Comparison of ENCODE assay signal across 19 mouse cellular contexts in genomic region chr19:55860009-55860743, GRCm38 (mm10).
DNase-seq lines count a peak whose midpoint lies in the region; ATAC-seq and TF ChIP-seq lines count a peak whose summit lies in the region.
"Had no signal": no experiment of that assay in that cellular context is flagged by ENCODE, and none has a peak within 500 bp of the region (broad histone marks: within the 10 kb centered on the region; RNA-seq: fewer than 3 reads in every experiment).

No protein-coding gene starts in this region.

- H3K4me1 ChIP-seq in lung, embryonic 14.5 days (ENCODE audit: insufficient read depth) = peaks cover 2% of the 10 kb centered on the region; the same call in 1 of the 2 replicates
- peaks cover 9 to 19% of the 10 kb centered on the region in 2 experiments for H3K4me1 ChIP-seq in CH12.LX (ENCODE audit: control insufficient read depth in 1 of 2, insufficient read depth in 2 of 2)
- H3K4me1 ChIP-seq in liver, postnatal 0 days (ENCODE audit: insufficient read depth) = peaks cover 25% of the 10 kb centered on the region
- H3K4me1 ChIP-seq: neural tube, embryonic 15.5 days had no signal

- H3K36me3 ChIP-seq in lung, embryonic 14.5 days (ENCODE audit: insufficient read depth) = peaks cover 4% of the 10 kb centered on the region; the same call in 1 of the 2 replicates
- H3K36me3 ChIP-seq in CH12.LX (replicated peaks in 1 of 2; ENCODE audit: control insufficient read depth in 1 of 2, insufficient read depth in 1 of 2, low read length in 1 of 2) = no peaks in the 10 kb centered on the region
- H3K36me3 ChIP-seq in liver, postnatal 0 days (replicated peaks; ENCODE audit: insufficient read depth, low read length) = no peaks in the 10 kb centered on the region
- H3K36me3 ChIP-seq: neural tube, embryonic 15.5 days had no signal

- no peak for TF ChIP-seq POLR2A in CH12.LX (IDR thresholded peaks at IDR 0.05; ENCODE audit: low read depth, low read length)

- dilution Hi-C loops in CH12.LX (cut with MboI; ENCODE audit: extremely low pct_ligation_motif_present, extremely low pct_unique_long_range_greater_than_20kb, low sequenced_read_pairs) = no loop called here

- no peaks in the 10 kb centered on the region for H3K27me3 ChIP-seq in lung, embryonic 14.5 days (ENCODE audit: insufficient read depth, low read length)
- H3K27me3 ChIP-seq in CH12.LX (replicated peaks) = peaks cover 96% of the 10 kb centered on the region
- no peaks in the 10 kb centered on the region for H3K27me3 ChIP-seq in liver, postnatal 0 days (ENCODE audit: insufficient read depth, low read length)
- H3K27me3 ChIP-seq: embryonic facial prominence, embryonic 13.5 days; limb, embryonic 13.5 days; neural tube, embryonic 15.5 days had no signal

- H3K27ac ChIP-seq in lung, embryonic 14.5 days (ENCODE audit: low read depth) = no peak overlapping the region
- H3K27ac ChIP-seq in CH12.LX (ENCODE audit: insufficient read depth, low read depth) = no peak overlapping the region
- no peak overlapping the region for H3K27ac ChIP-seq in liver, postnatal 0 days (ENCODE audit: low read depth)
- H3K27ac ChIP-seq: embryonic facial prominence, embryonic 13.5 days; hindbrain, embryonic 10.5 days; limb, embryonic 13.5 days; midbrain, embryonic 10.5 days; neural tube, embryonic 15.5 days had no signal

- H3K4me3 ChIP-seq in lung, embryonic 14.5 days (ENCODE audit: low read depth, low read length) = no peak overlapping the region
- no peak overlapping the region for H3K4me3 ChIP-seq in CH12.LX (replicated peaks in 1 of 3; ENCODE audit: low read depth in 2 of 3, low read length in 2 of 3, poor library complexity in 1 of 3)
- no peak overlapping the region for H3K4me3 ChIP-seq in liver, postnatal 0 days (ENCODE audit: low read depth, low read length)
- H3K4me3 ChIP-seq: embryonic facial prominence, embryonic 13.5 days; hindbrain, embryonic 10.5 days; limb, embryonic 13.5 days; midbrain, embryonic 10.5 days; neural tube, embryonic 15.5 days had no signal

- intact Hi-C loops in left cerebral cortex, postnatal 25 days (cut with DNase I) = no loop called here

- DNase-seq in lung, embryonic 14.5 days = peak; percentile 25
- DNase-seq in lung, postnatal 25 days (ENCODE audit: low spot score) = no peak
- DNase-seq in CH12.LX (ENCODE audit: extremely low read depth) = peak; percentile 59
- no peak for DNase-seq in liver, postnatal 0 days
- DNase-seq in left cerebral cortex, adult 18-20 months (ENCODE audit: low spot score in 2 of 2) = no peak
- DNase-seq in left cerebral cortex, postnatal 25 days (ENCODE audit: low spot score in 2 of 2) = no peak
- no peak for DNase-seq in adrenal gland, postnatal 25 days
- DNase-seq: adrenal gland, adult 8-10 months; cerebellum, postnatal 25 days; heart, adult 11 months; kidney, adult 8-10 months; kidney, postnatal 4 days; thymus, postnatal 14 days had no signal

- no peaks in the 10 kb centered on the region for H3K79me2 ChIP-seq in CH12.LX (replicated peaks; ENCODE audit: control insufficient read depth, extremely low read depth, insufficient read depth, poor library complexity, severe bottlenecking)

- TF ChIP-seq EP300 in CH12.LX (IDR thresholded peaks at IDR 0.05; ENCODE audit: low read length) = peak; percentile 55
- peak; percentile 35; the same call in 1 of the 2 replicates for TF ChIP-seq EP300 in liver, postnatal 0 days (IDR thresholded peaks at IDR 0.05; ENCODE audit: low read depth)

- H3K9me3 ChIP-seq in lung, embryonic 14.5 days (ENCODE audit: low read depth, low read length) = no peaks in the 10 kb centered on the region
- no peaks in the 10 kb centered on the region for H3K9me3 ChIP-seq in CH12.LX (replicated peaks; ENCODE audit: low read length)
- H3K9me3 ChIP-seq in liver, postnatal 0 days (ENCODE audit: low read length) = no peaks in the 10 kb centered on the region
- H3K9me3 ChIP-seq: embryonic facial prominence, embryonic 13.5 days; hindbrain, embryonic 10.5 days; limb, embryonic 13.5 days; midbrain, embryonic 10.5 days; neural tube, embryonic 15.5 days had no signal

- no peak overlapping the region for H3K4me2 ChIP-seq in lung, embryonic 14.5 days
- H3K4me2 ChIP-seq in CH12.LX (ENCODE audit: insufficient read depth, low read depth, poor library complexity, severe bottlenecking) = no peak overlapping the region; the same call in 1 of the 2 replicates
- H3K4me2 ChIP-seq in liver, postnatal 0 days (ENCODE audit: low read depth, low read length) = no peak overlapping the region
- H3K4me2 ChIP-seq: embryonic facial prominence, embryonic 13.5 days; limb, embryonic 13.5 days; neural tube, embryonic 15.5 days had no signal

- in situ Hi-C loops in CH12.LX (cut with MboI; ENCODE audit: low pct_ligation_motif_present, low pct_unique_long_range_greater_than_20kb, low sequenced_read_pairs) = no loop called here

- ATAC-seq in lung, embryonic 14.5 days (ENCODE audit: insufficient read depth) = peak; percentile 56
- peak; percentile 20 to 35; a peak in 2 of 4 replicates for ATAC-seq in hematopoietic stem cell, adult 5-6 weeks (replicated peaks in 1 of 2; ENCODE audit: insufficient read depth in 1 of 2, low FRiP score in 2 of 2, low TSS enrichment in 1 of 2, low read depth in 1 of 2, poor library complexity in 2 of 2, severe bottlenecking in 2 of 2)
- ATAC-seq in liver, postnatal 0 days = no peak

- no peak overlapping the region for H3K9ac ChIP-seq in lung, embryonic 14.5 days
- no peak overlapping the region for H3K9ac ChIP-seq in CH12.LX (ENCODE audit: insufficient read depth, low read depth)
- no peak overlapping the region for H3K9ac ChIP-seq in liver, postnatal 0 days (replicated peaks)
- H3K9ac ChIP-seq: embryonic facial prominence, embryonic 13.5 days; limb, embryonic 13.5 days; neural tube, embryonic 15.5 days had no signal

- no peak for TF ChIP-seq RAD21 in CH12.LX (IDR thresholded peaks at IDR 0.05; ENCODE audit: low read depth, low read length)

- TF ChIP-seq CTCF in lung, embryonic 14.5 days (IDR thresholded peaks at IDR 0.05; ENCODE audit: low read depth) = no peak
- TF ChIP-seq CTCF in CH12.LX (conservative IDR thresholded peaks at IDR 0.05 in 1 of 2, IDR thresholded peaks at IDR 0.05 in 1 of 2; ENCODE audit: low read depth in 2 of 2, low read length in 2 of 2) = no peak
- TF ChIP-seq CTCF in liver, postnatal 0 days (IDR thresholded peaks at IDR 0.05; ENCODE audit: low read depth) = no peak

- 62% methylated on average over 10 of the region's 10 CpGs for WGBS in lung, embryonic 14.5 days
- WGBS in liver, postnatal 0 days (ENCODE audit: insufficient replicate concordance) = 47% methylated on average over 10 of the region's 10 CpGs

TF ChIP-seq in CH12.LX, 34 proteins besides CTCF, POLR2A, EP300 and RAD21:
- TF ChIP-seq USF1 (IDR thresholded peaks at IDR 0.05; ENCODE audit: low read depth, low read length) (no peak), MAFK (IDR thresholded peaks at IDR 0.05; ENCODE audit: insufficient replicate concordance, low read length) (0 out of 2 replicates have a peak, but pooled peaks have one; percentile 9), ELF1 (IDR thresholded peaks at IDR 0.05; ENCODE audit: low read depth, low read length) (no peak), E2F4 (IDR thresholded peaks at IDR 0.05; ENCODE audit: insufficient replicate concordance, low read depth, low read length) (no peak), MEF2A (IDR thresholded peaks at IDR 0.05; ENCODE audit: borderline replicate concordance, low read depth, low read length) (no peak), SIN3A (IDR thresholded peaks at IDR 0.05; ENCODE audit: low read length) (no peak), BHLHE40 (IDR thresholded peaks at IDR 0.05; ENCODE audit: low read depth, low read length) (peak; percentile 62), UBTF (IDR thresholded peaks at IDR 0.05; ENCODE audit: low read depth, low read length) (no peak), CHD2 (IDR thresholded peaks at IDR 0.05; ENCODE audit: low read length) (no peak)

Comparison
In these comparisons a context has a peak if more than half of its experiments do, and no peak if none do; other contexts are left out.
1. DNase-seq: peak in lung, embryonic 14.5 days (single experiment) and CH12.LX (single experiment); none in lung, postnatal 25 days (single experiment), liver, postnatal 0 days (single experiment), left cerebral cortex, adult 18-20 months (0 of 2), left cerebral cortex, postnatal 25 days (0 of 2) and adrenal gland, postnatal 25 days (single experiment).